Mouse (Mus musculus) right cerebral cortex, postnatal 25 days (tissue): ENCODE data around the gene Map6.
"Not testable (repeated sequence)": the region's sequence is repeated elsewhere in the genome, so short reads cannot be mapped to it uniquely, and the experiment has no call there.

Experiments
- DNase-seq: peaks from one replicate; pipeline ENCODE4 v3.0.0; 2022

The Map6 gene

DNA sequence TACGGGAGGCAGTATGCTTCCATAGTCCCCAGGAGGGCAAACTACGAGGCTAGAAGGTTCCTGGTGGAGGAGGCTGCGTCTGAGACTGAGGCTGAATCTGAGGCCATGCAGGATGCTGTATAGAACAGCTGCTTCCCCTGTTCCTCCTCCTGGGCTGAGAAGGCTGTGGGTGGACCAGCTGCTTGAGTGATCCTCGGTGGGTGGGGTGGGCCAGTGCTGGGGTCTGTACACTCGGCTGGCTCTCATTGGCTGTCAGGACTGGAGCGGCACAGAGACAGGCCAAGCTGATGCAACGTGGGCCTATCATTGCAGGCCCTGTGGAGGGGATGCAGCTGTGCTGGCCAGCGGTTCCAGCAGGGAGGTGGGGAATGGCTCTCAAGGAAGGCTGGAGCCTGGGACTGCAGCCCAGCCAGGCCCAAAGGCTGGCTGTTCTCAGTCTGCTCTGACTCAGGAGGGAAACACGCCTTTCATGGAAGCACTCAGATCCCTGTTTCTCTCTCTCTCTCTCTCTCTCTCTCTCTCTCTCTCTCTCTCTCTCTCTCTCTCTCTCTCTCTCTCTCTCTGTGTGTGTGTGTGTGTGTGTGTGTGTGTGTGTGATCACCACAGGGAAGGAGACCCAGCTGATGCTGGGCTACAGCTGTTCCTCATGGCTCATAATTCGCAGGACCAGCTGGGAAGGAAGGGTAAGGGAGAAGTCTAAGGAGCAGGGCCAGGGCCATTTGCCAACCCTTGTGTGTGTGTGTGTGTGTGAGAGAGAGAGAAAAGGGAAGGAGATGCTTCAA lies 93.0 kb downstream of the Map6 start:
- peak; percentile 65 for DNase-seq

DNA sequence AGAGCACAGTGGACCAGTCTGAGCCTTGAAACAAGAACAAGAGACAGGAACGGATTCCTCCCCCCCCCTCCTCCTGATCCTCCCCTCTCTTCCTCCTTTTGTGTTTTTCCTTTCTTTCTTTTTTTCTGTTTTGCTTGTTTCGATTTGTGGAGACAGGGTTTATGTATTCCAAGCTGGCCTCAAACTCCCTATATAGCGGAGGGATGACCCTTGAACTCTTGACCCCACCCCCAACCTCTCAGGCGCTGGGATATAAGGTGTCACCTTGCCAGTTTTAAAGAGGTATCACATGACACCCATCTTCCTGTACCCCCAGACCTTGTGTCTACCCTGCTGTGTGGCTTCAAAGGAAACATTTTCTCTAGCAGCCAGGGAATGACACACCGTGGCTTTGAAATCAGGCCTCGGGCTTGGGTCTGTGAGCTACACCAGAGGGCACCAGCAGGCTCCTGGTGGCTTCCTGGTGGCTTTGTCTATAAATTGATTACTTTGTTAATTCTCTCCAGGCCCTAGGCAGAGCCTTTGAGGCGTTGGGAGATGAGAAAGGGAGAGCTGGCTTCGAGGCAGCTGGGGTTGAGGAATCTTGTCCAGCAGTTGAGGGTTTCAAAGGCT lies 93.7 kb downstream of the Map6 start:
- no peak for DNase-seq

GRCm38 (mm10) chr7:99362137-99362536 lies 94.9 kb downstream of the Map6 start:
- no peak for DNase-seq

GRCm38 (mm10) chr7:99365069-99365468 lies 97.8 kb downstream of the Map6 start:
- peak; percentile 67 for DNase-seq

DNA sequence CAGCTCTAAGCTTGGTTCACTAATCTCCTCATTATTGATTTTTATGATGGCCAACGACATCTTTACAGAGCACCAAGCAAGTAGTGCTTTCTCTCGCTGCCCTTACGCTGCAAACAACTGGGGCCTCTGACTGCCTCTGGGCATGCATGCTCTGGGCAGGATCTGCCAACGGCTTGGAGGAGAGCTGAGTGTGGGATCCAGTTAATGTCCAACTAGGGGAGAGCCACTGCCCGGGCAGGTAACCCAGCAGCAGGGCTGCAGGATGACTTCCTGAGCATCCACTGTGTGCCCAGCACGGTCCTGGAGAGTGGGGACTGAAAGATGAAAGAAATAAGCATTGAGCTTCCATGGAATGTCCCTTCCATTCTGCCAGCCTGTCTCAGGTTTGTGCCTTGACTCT lies 99.5 kb downstream of the Map6 start:
- DNase-seq = no peak

DNA sequence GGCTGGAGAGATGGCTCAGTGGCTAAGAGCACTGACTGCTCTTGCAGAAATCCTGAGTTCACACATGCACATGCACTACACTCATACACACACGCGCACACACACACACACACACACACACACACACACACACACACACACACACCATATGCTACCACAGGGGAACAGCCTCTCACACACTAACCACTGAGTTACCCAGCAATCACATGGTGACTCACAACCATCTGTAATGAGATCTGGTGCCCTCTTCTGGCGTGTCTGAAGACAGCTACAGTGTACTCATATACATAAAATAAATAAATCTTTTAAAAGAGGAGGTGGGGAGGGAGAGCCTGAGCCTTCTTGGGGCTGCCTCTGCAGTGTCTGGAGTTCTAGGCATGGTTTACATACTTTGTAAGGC lies 107.1 kb downstream of the Map6 start:
- DNase-seq = not testable (repeated sequence)

- peak; percentile 64 for DNase-seq
Measured at GRCm38 (mm10) chr7:99375455-99375854, 108.2 kb downstream of the Map6 start.

DNA sequence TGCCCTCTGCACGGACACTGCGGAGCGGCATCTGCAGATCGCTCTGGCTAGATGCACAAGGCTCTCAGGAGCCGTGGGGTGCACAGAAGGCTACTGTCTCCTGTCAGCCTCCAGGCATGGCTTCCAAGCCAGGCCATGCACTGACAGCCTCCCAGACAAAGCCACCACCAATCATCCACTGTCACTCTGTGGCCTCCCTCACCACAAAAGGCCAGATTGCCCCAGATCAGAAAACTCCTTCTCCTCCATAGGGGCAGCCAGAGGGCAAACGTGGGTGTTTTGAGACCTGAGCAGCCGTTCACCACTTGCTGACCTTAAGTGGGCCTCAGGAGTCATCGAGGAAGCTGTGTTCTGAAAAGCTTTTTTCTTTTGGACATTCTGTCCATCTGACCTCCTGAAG lies 111.6 kb downstream of the Map6 start:
- no peak for DNase-seq

GRCm38 (mm10) chr7:99380491-99381213 lies 113.4 kb downstream of the Map6 start:
- DNase-seq = no peak

DNA sequence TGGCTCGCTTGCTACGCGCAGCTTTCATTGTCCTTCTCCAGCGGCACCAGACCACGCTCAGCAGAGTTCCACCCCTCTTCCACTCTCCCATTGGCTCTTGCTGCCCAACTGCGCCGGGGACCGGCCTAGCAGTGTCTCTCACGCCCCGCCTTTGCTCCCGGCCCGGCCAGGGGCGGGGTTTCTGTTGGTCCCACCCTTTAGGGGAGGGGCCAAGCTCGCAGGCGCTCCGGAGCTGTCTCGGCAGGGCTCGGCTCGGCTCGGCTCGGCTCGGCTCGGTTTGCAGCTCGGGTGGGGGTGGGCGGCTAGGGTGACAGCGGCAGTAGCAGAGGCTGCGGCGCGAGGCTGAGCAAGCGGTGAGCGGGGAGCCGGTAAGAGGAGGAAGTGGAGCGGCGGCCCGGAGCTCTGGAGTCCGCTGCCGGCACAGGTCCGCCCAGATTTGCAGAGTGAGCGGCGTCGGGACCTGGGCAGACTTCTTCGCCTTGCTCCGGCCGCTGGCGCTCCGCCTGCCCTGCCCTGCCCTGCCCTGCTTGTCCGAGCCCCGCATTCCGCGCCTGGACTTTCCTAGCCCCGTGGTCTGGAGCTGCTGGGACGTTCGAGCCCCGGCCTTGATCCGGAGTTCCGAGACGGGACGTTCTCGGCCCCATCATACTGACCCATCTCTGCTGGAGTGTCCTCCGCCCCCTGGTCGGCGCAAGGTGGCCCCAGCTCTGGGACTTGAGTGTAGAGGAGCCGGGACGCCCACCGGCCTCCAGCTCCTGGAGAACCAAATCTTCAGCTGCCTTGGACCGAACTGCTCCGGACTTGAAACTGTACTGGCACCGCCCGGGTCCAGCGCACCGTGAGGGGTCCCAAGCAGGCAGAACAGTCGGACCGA lies 114.2 kb downstream of the Map6 start, which contains the start of gene Gdpd5:
Gene Gdpd5 (plus strand): TSS at position 201 of the 874 bp plus-strand sequence.
- peak; percentile 99 for DNase-seq

DNA sequence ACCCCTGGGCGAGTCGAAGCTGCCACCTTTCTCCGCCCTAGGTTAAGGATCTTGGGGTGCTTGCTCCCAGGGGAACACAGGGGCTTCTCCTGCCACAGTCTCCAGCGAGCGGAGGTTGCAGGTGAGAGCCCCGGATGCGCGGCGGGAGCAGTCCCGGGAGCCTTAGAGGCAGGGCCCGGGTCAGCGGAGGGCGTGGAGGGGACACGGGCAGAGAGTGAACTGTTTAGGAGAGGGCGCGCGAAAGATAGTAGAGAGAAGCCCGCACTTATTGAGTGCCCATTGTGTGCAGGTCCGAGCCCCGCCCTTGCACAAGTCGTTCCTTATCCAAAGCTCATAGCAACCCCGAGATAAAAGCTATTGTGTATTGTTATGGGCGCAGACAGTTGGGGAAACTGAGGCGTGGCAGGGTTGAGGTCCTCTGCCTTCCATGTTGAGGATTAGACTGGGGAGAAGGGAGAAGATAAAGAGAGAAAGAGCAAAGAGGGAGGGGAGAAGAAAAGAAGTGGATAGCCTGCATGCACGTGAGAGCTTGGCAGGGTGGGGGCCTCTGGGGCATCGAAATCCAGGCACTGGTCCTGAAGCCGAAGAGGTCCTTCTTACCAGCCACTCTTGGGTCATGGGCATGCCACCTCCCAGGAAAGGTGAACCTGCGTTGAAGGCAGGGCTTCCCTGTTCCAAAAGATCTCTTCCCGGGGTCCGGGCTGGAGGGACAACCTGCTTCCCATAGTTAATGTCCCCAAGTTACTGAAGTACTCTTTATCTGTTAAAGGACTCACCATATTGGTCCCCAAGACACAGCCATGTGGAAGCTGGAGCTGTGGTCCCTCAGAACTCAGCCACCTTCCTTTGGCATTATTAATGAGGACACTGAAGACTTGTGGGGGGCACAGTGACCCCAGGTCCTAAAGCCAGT lies 115.1 kb downstream of the Map6 start:
- DNase-seq = no peak

DNA sequence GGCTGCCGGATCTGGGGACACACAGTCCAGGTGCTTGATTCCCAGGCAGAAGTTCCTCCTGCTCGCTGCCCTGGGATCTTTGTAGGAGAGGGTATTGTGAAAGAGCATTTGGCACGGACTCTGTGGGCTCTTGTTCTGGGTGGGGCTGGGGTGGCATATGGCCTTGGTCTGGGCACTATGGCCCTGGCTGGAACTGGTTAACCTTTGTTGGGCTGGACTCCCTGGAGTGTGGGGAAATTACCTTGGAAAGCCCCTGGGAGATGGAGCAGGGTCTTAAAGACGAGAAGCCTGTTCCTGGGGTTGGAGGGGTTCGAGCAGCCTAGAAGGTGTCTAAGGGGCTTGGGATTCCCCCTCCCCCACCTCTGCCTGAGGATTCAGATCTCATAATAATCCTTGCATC lies 116.0 kb downstream of the Map6 start:
- DNase-seq = no peak

DNA sequence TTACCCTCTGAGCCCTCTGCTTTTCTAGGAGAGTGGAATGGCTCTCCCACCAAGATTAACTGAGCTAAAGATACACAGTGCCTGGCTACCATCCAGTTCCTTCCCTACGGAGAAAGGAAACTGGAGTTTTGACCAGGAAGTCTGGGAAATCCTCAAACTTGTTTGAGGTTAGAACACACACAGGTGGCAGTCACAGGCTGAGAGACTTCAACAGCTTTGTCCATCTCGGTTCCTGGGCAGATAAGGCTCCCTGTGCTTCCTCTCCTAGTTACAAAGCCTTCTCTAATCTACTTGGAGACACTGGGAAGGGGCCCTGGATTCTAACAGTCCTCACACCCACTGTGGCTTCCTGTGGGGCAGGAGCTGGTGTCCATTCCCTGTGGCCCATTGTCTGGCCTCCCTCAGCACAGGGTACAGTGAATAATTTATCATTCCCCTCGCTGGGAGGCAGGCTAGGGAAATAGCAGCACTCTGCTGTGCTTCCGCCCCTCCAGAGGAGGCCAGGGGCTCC lies 116.9 kb downstream of the Map6 start:
- no peak for DNase-seq

DNA sequence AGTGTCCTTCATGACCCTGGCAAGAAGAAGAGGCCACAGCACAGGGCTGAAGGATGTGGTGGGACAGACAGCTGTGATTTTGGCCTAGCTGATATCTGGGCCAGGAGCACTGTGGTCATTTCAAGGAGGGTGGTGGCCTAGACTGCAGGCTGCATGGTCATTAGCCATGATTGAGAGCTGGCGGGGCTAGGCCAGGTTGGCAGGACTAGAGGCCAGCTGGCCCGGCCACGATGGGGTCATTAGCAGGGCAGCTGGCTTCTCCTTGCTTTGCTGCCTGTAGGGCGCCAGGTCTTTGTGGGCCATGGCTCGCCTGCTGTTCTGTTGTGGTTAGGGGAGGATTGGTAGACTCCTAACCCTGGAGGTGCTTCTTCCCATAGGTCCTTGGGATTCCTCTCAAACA lies 118.8 kb downstream of the Map6 start:
- no peak for DNase-seq
